Mouse (Mus musculus): Measurements from ENCODE around the gene Mad2l2. TPM values are rescaled to one million over a fixed set of nuclear protein-coding genes. Genes with fewer than 3 reads are reported as not detected.

Gene Mad2l2
- total RNA-seq, 1 experiment, result 34.0 TPM

GRCm38 (mm10) chr4:148149540-148149939 lies 19.4 kb downstream of the Mad2l2 start:
- H3K9ac ChIP-seq (ENCODE audit: insufficient read depth, low read depth, low read length, poor library complexity, severe bottlenecking), result peak overlapping the region; percentile 27; the same call in 1 of the 2 replicates
- no peak for TF ChIP-seq CHD2 (IDR thresholded peaks at IDR 0.05; ENCODE audit: low read depth, low read length)
- no peak for TF ChIP-seq HCFC1 (IDR thresholded peaks at IDR 0.05; ENCODE audit: borderline replicate concordance, insufficient read depth, low read length)
- no peak for TF ChIP-seq MAFK (IDR thresholded peaks at IDR 0.05; ENCODE audit: insufficient read depth, low read depth, low read length)
- no peak for TF ChIP-seq ZC3H11A (IDR thresholded peaks at IDR 0.05; ENCODE audit: borderline replicate concordance, low read depth, low read length)
- no peak for TF ChIP-seq ZNF384 (IDR thresholded peaks at IDR 0.05; ENCODE audit: low read depth, low read length)
- peak overlapping the region; percentile 64; the same call in 1 of the 2 replicates for H3K27ac ChIP-seq (ENCODE audit: insufficient read depth, low read depth, low read length, poor library complexity, severe bottlenecking)
- in situ Hi-C loops (cut with MboI; ENCODE audit: low sequenced_read_pairs in 2 of 2, unreplicated experiment in 2 of 2), result no loop called here
- peak overlapping the region; percentile 7 to 11 for H3K4me3 ChIP-seq (ENCODE audit: insufficient read depth in 1 of 2, low read depth in 1 of 2, low read length in 2 of 2, poor library complexity in 1 of 2, severe bottlenecking in 1 of 2)
- H3K9me3 ChIP-seq (ENCODE audit: control insufficient read depth, insufficient read depth, low read depth, low read length), result no peaks in the 10 kb centered on the region
- DNase-seq (ENCODE audit: low read depth, low spot score), result no peak
- H3K36me3 ChIP-seq (ENCODE audit: control insufficient read depth, insufficient read depth, low read length, poor library complexity, severe bottlenecking), result peaks cover 32% of the 10 kb centered on the region
- H3K4me1 ChIP-seq (ENCODE audit: control insufficient read depth in 2 of 2, insufficient read depth in 2 of 2, low read length in 2 of 2, poor library complexity in 1 of 2), result peaks cover 9 to 18% of the 10 kb centered on the region in 2 experiments

- TF ChIP-seq ZNF384 (IDR thresholded peaks at IDR 0.05; ENCODE audit: low read depth, low read length) (no peak), MAFK (IDR thresholded peaks at IDR 0.05; ENCODE audit: insufficient read depth, low read depth, low read length) (no peak), HCFC1 (IDR thresholded peaks at IDR 0.05; ENCODE audit: borderline replicate concordance, insufficient read depth, low read length) (no peak), ZC3H11A (IDR thresholded peaks at IDR 0.05; ENCODE audit: borderline replicate concordance, low read depth, low read length) (no peak), CHD2 (IDR thresholded peaks at IDR 0.05; ENCODE audit: low read depth, low read length) (no peak)
- no peak for DNase-seq (ENCODE audit: low read depth, low spot score)
- in situ Hi-C loops (cut with MboI; ENCODE audit: low sequenced_read_pairs in 2 of 2, unreplicated experiment in 2 of 2), result no loop called here
- Histone ChIP-seq H3K9me3 (ENCODE audit: control insufficient read depth, insufficient read depth, low read depth, low read length) (no peaks in the 10 kb centered on the region), H3K27ac (ENCODE audit: insufficient read depth, low read depth, low read length, poor library complexity, severe bottlenecking) (peak overlapping the region; percentile 86), H3K9ac (ENCODE audit: insufficient read depth, low read depth, low read length, poor library complexity, severe bottlenecking) (peak overlapping the region; percentile 44; the same call in 1 of the 2 replicates), H3K36me3 (ENCODE audit: control insufficient read depth, insufficient read depth, low read length, poor library complexity, severe bottlenecking) (peaks cover 26% of the 10 kb centered on the region), H3K4me1 (ENCODE audit: control insufficient read depth in 2 of 2, insufficient read depth in 2 of 2, low read length in 2 of 2, poor library complexity in 1 of 2) (peaks cover 9 to 18% of the 10 kb centered on the region in 2 experiments), H3K4me3 (ENCODE audit: insufficient read depth in 1 of 2, low read depth in 1 of 2, low read length in 2 of 2, poor library complexity in 1 of 2, severe bottlenecking in 1 of 2) (peak overlapping the region; percentile 5 to 29; a peak in 3 of 4 replicates)
Measured at GRCm38 (mm10) chr4:148150242-148150641, 20.1 kb downstream of the Mad2l2 start.

GRCm38 (mm10) chr4:148150953-148151266 lies 20.7 kb downstream of the Mad2l2 start:
- no peaks in the 10 kb centered on the region for H3K9me3 ChIP-seq (ENCODE audit: control insufficient read depth, insufficient read depth, low read depth, low read length)
- in situ Hi-C loops (cut with MboI; ENCODE audit: low sequenced_read_pairs in 2 of 2, unreplicated experiment in 2 of 2), result no loop called here
- H3K27ac ChIP-seq (ENCODE audit: insufficient read depth, low read depth, low read length, poor library complexity, severe bottlenecking), result peak overlapping the region; percentile 86; the same call in 1 of the 2 replicates
- no peak for DNase-seq (ENCODE audit: low read depth, low spot score)
- peaks cover 20% of the 10 kb centered on the region for H3K36me3 ChIP-seq (ENCODE audit: control insufficient read depth, insufficient read depth, low read length, poor library complexity, severe bottlenecking)
- TF ChIP-seq ZC3H11A (IDR thresholded peaks at IDR 0.05; ENCODE audit: borderline replicate concordance, low read depth, low read length) (no peak), CHD2 (IDR thresholded peaks at IDR 0.05; ENCODE audit: low read depth, low read length) (no peak), ZNF384 (IDR thresholded peaks at IDR 0.05; ENCODE audit: low read depth, low read length) (no peak), HCFC1 (IDR thresholded peaks at IDR 0.05; ENCODE audit: borderline replicate concordance, insufficient read depth, low read length) (no peak), MAFK (IDR thresholded peaks at IDR 0.05; ENCODE audit: insufficient read depth, low read depth, low read length) (no peak)
- H3K4me3 ChIP-seq (ENCODE audit: insufficient read depth in 1 of 2, low read depth in 1 of 2, low read length in 2 of 2, poor library complexity in 1 of 2, severe bottlenecking in 1 of 2), result peak overlapping the region; percentile 5 to 89; a peak in 3 of 4 replicates
- H3K4me1 ChIP-seq (ENCODE audit: control insufficient read depth in 2 of 2, insufficient read depth in 2 of 2, low read length in 2 of 2, poor library complexity in 1 of 2), result peaks cover 9 to 18% of the 10 kb centered on the region in 2 experiments
- H3K9ac ChIP-seq (ENCODE audit: insufficient read depth, low read depth, low read length, poor library complexity, severe bottlenecking), result no peak overlapping the region; the same call in 1 of the 2 replicates

- H3K36me3 ChIP-seq (ENCODE audit: control insufficient read depth, insufficient read depth, low read length, poor library complexity, severe bottlenecking), result peaks cover 19% of the 10 kb centered on the region; the same call in 1 of the 2 replicates
- in situ Hi-C loops (cut with MboI; ENCODE audit: low sequenced_read_pairs in 2 of 2, unreplicated experiment in 2 of 2), result no loop called here
- no peaks in the 10 kb centered on the region for H3K9me3 ChIP-seq (ENCODE audit: control insufficient read depth, insufficient read depth, low read depth, low read length)
- DNase-seq (ENCODE audit: low read depth, low spot score), result peak; percentile 80
- H3K27ac ChIP-seq (ENCODE audit: insufficient read depth, low read depth, low read length, poor library complexity, severe bottlenecking), result peak within 1 kb of the TSS; percentile 86
- peak within 1 kb of the TSS; percentile 89 for H3K9ac ChIP-seq (ENCODE audit: insufficient read depth, low read depth, low read length, poor library complexity, severe bottlenecking)
- H3K4me3 ChIP-seq (ENCODE audit: insufficient read depth in 1 of 2, low read depth in 1 of 2, low read length in 2 of 2, poor library complexity in 1 of 2, severe bottlenecking in 1 of 2), result peak within 1 kb of the TSS; percentile 66 to 89
- peaks cover 9 to 23% of the 10 kb centered on the region in 2 experiments for H3K4me1 ChIP-seq (ENCODE audit: control insufficient read depth in 2 of 2, insufficient read depth in 2 of 2, low read length in 2 of 2, poor library complexity in 1 of 2)
- TF ChIP-seq HCFC1 (IDR thresholded peaks at IDR 0.05; ENCODE audit: borderline replicate concordance, insufficient read depth, low read length), result 0 out of 2 replicates have a peak, but pooled peaks have one; percentile 35
- TF ChIP-seq MAFK (IDR thresholded peaks at IDR 0.05; ENCODE audit: insufficient read depth, low read depth, low read length), result no peak
Measured at GRCm38 (mm10) chr4:148151267-148152168, 21.3 kb downstream of the Mad2l2 start, which contains the start of gene Fbxo6. Gene Fbxo6, minus strand, starts transcription at chr4:148152140.
